Mouse (Mus musculus): Measurements from ENCODE around the gene Mob1b. TPM values are rescaled to one million over a fixed set of nuclear protein-coding genes. Genes with fewer than 3 reads are reported as not detected.
A peak's percentile ranks its signal among the peaks of the same experiment; 100 is the strongest.

Gene Mob1b
- polyA plus RNA-seq, 1 experiment from 2014 or later = 16.0 TPM

GRCm38 (mm10) chr5:88762611-88763010 lies 42.0 kb downstream of the Mob1b start:
- DNase-seq (ENCODE audit: low spot score) (no peak), ATAC-seq (replicated peaks; ENCODE audit: low FRiP score) (no peak)
- H3K4me1 ChIP-seq (replicated peaks; ENCODE audit: control insufficient read depth, insufficient read depth, low read length) = peaks cover 17% of the 10 kb centered on the region
- H3K27ac ChIP-seq (ENCODE audit: low read depth, low read length) = no peak overlapping the region
- H3K9me3 ChIP-seq (ENCODE audit: control insufficient read depth, low read length) = no peaks in the 10 kb centered on the region
- H3K9ac ChIP-seq (ENCODE audit: low read depth, low read length) = no peak overlapping the region
- no peaks in the 10 kb centered on the region for H3K27me3 ChIP-seq (replicated peaks; ENCODE audit: control insufficient read depth, insufficient read depth, low read length)
- no peak overlapping the region for H3K4me3 ChIP-seq (ENCODE audit: low read depth, low read length)
- H3K36me3 ChIP-seq (ENCODE audit: control insufficient read depth, insufficient read depth, low read length) = no peaks in the 10 kb centered on the region
- no peak overlapping the region for H3K4me2 ChIP-seq
- WGBS = 83% methylated on average over 5 of the region's 5 CpGs

GRCm38 (mm10) chr5:88764430-88764986 lies 43.9 kb downstream of the Mob1b start:
- no peak overlapping the region for H3K27ac ChIP-seq (ENCODE audit: low read depth, low read length)
- no peak overlapping the region; the same call in 1 of the 2 replicates for H3K9ac ChIP-seq (ENCODE audit: low read depth, low read length)
- H3K4me1 ChIP-seq (replicated peaks; ENCODE audit: control insufficient read depth, insufficient read depth, low read length) = peaks cover 29% of the 10 kb centered on the region
- ATAC-seq (replicated peaks; ENCODE audit: low FRiP score) (peak; percentile 55), DNase-seq (ENCODE audit: low spot score) (no peak)
- H3K36me3 ChIP-seq (ENCODE audit: control insufficient read depth, insufficient read depth, low read length) = peaks cover 4% of the 10 kb centered on the region; the same call in 1 of the 2 replicates
- under 1% methylated on average over 23 of the region's 23 CpGs for WGBS
- peak overlapping the region; percentile 60 for H3K4me2 ChIP-seq
- no peaks in the 10 kb centered on the region for H3K9me3 ChIP-seq (ENCODE audit: control insufficient read depth, low read length)
- peak overlapping the region; percentile 71 for H3K4me3 ChIP-seq (ENCODE audit: low read depth, low read length)
- no peaks in the 10 kb centered on the region for H3K27me3 ChIP-seq (replicated peaks; ENCODE audit: control insufficient read depth, insufficient read depth, low read length)

GRCm38 (mm10) chr5:88764987-88765481 lies 44.4 kb downstream of the Mob1b start, which contains the start of gene Dck:
Gene Dck (plus strand): TSS chr5:88764996.
- Histone ChIP-seq H3K9ac (ENCODE audit: low read depth, low read length) (peak within 1 kb of the TSS; percentile 86), H3K4me1 (replicated peaks; ENCODE audit: control insufficient read depth, insufficient read depth, low read length) (peaks cover 29% of the 10 kb centered on the region), H3K27ac (ENCODE audit: low read depth, low read length) (peak within 1 kb of the TSS; percentile 83), H3K9me3 (ENCODE audit: control insufficient read depth, low read length) (no peaks in the 10 kb centered on the region), H3K4me3 (ENCODE audit: low read depth, low read length) (peak within 1 kb of the TSS; percentile 71), H3K36me3 (ENCODE audit: control insufficient read depth, insufficient read depth, low read length) (peaks cover 6% of the 10 kb centered on the region; the same call in 1 of the 2 replicates), H3K27me3 (replicated peaks; ENCODE audit: control insufficient read depth, insufficient read depth, low read length) (no peaks in the 10 kb centered on the region), H3K4me2 (peak within 1 kb of the TSS; percentile 69)
- WGBS = under 1% methylated on average over 50 of the region's 51 CpGs
- DNase-seq (ENCODE audit: low spot score) (peak; percentile 100), ATAC-seq (replicated peaks; ENCODE audit: low FRiP score) (peak; percentile 99)

GRCm38 (mm10) chr5:88765587-88765986 lies 44.9 kb downstream of the Mob1b start:
- Histone ChIP-seq H3K27ac (ENCODE audit: low read depth, low read length) (peak overlapping the region; percentile 83), H3K4me1 (replicated peaks; ENCODE audit: control insufficient read depth, insufficient read depth, low read length) (peaks cover 29% of the 10 kb centered on the region), H3K9me3 (ENCODE audit: control insufficient read depth, low read length) (no peaks in the 10 kb centered on the region), H3K4me3 (ENCODE audit: low read depth, low read length) (peak overlapping the region; percentile 71), H3K9ac (ENCODE audit: low read depth, low read length) (peak overlapping the region; percentile 86), H3K27me3 (replicated peaks; ENCODE audit: control insufficient read depth, insufficient read depth, low read length) (no peaks in the 10 kb centered on the region), H3K4me2 (peak overlapping the region; percentile 69), H3K36me3 (ENCODE audit: control insufficient read depth, insufficient read depth, low read length) (peaks cover 8% of the 10 kb centered on the region; the same call in 1 of the 2 replicates)
- 13% methylated on average over 6 of the region's 6 CpGs for WGBS
- ATAC-seq (replicated peaks; ENCODE audit: low FRiP score) (no peak), DNase-seq (ENCODE audit: low spot score) (no peak)

GRCm38 (mm10) chr5:88766121-88766520 lies 45.5 kb downstream of the Mob1b start:
- Histone ChIP-seq H3K27me3 (replicated peaks; ENCODE audit: control insufficient read depth, insufficient read depth, low read length) (no peaks in the 10 kb centered on the region), H3K4me1 (replicated peaks; ENCODE audit: control insufficient read depth, insufficient read depth, low read length) (peaks cover 29% of the 10 kb centered on the region), H3K9ac (ENCODE audit: low read depth, low read length) (peak overlapping the region; percentile 86), H3K9me3 (ENCODE audit: control insufficient read depth, low read length) (no peaks in the 10 kb centered on the region), H3K4me2 (peak overlapping the region; percentile 69), H3K36me3 (ENCODE audit: control insufficient read depth, insufficient read depth, low read length) (peaks cover 10% of the 10 kb centered on the region; the same call in 1 of the 2 replicates), H3K27ac (ENCODE audit: low read depth, low read length) (no peak overlapping the region), H3K4me3 (ENCODE audit: low read depth, low read length) (peak overlapping the region; percentile 71)
- ATAC-seq (replicated peaks; ENCODE audit: low FRiP score) = no peak
- WGBS = 57% methylated on average over 6 of the region's 6 CpGs
- no peak for DNase-seq (ENCODE audit: low spot score)

- peak overlapping the region; percentile 86 for H3K9ac ChIP-seq (ENCODE audit: low read depth, low read length)
- H3K9me3 ChIP-seq (ENCODE audit: control insufficient read depth, low read length) = no peaks in the 10 kb centered on the region
- peaks cover 13% of the 10 kb centered on the region; the same call in 1 of the 2 replicates for H3K36me3 ChIP-seq (ENCODE audit: control insufficient read depth, insufficient read depth, low read length)
- DNase-seq (ENCODE audit: low spot score) (no peak), ATAC-seq (replicated peaks; ENCODE audit: low FRiP score) (no peak)
- H3K27ac ChIP-seq (ENCODE audit: low read depth, low read length) = no peak overlapping the region
- H3K4me3 ChIP-seq (ENCODE audit: low read depth, low read length) = peak overlapping the region; percentile 71
- 74% methylated on average over 5 of the region's 5 CpGs for WGBS
- H3K4me2 ChIP-seq = peak overlapping the region; percentile 69
- H3K4me1 ChIP-seq (replicated peaks; ENCODE audit: control insufficient read depth, insufficient read depth, low read length) = peaks cover 29% of the 10 kb centered on the region
- no peaks in the 10 kb centered on the region for H3K27me3 ChIP-seq (replicated peaks; ENCODE audit: control insufficient read depth, insufficient read depth, low read length)
Measured at GRCm38 (mm10) chr5:88766863-88767262, 46.2 kb downstream of the Mob1b start.

GRCm38 (mm10) chr5:88768201-88768600 lies 47.5 kb downstream of the Mob1b start:
- H3K4me1 ChIP-seq (replicated peaks; ENCODE audit: control insufficient read depth, insufficient read depth, low read length) = peaks cover 29% of the 10 kb centered on the region
- H3K36me3 ChIP-seq (ENCODE audit: control insufficient read depth, insufficient read depth, low read length) = peaks cover 21% of the 10 kb centered on the region
- 50% methylated on average over 6 of the region's 6 CpGs for WGBS
- no peaks in the 10 kb centered on the region for H3K27me3 ChIP-seq (replicated peaks; ENCODE audit: control insufficient read depth, insufficient read depth, low read length)
- no peak for DNase-seq (ENCODE audit: low spot score)
- ATAC-seq (replicated peaks; ENCODE audit: low FRiP score) = peak; percentile 24
- H3K27ac ChIP-seq (ENCODE audit: low read depth, low read length) = peak overlapping the region; percentile 74
- no peaks in the 10 kb centered on the region for H3K9me3 ChIP-seq (ENCODE audit: control insufficient read depth, low read length)
- peak overlapping the region; percentile 29 for H3K4me3 ChIP-seq (ENCODE audit: low read depth, low read length)
- H3K9ac ChIP-seq (ENCODE audit: low read depth, low read length) = no peak overlapping the region
- H3K4me2 ChIP-seq = peak overlapping the region; percentile 69

GRCm38 (mm10) chr5:88782072-88782765 lies 61.6 kb downstream of the Mob1b start:
- Histone ChIP-seq H3K27me3 (replicated peaks; ENCODE audit: control insufficient read depth, insufficient read depth, low read length) (no peaks in the 10 kb centered on the region), H3K9ac (ENCODE audit: low read depth, low read length) (no peak overlapping the region), H3K36me3 (ENCODE audit: control insufficient read depth, insufficient read depth, low read length) (peaks cover 27% of the 10 kb centered on the region; the same call in 1 of the 2 replicates), H3K4me3 (ENCODE audit: low read depth, low read length) (no peak overlapping the region), H3K27ac (ENCODE audit: low read depth, low read length) (no peak overlapping the region), H3K9me3 (ENCODE audit: control insufficient read depth, low read length) (no peaks in the 10 kb centered on the region), H3K4me2 (no peak overlapping the region), H3K4me1 (replicated peaks; ENCODE audit: control insufficient read depth, insufficient read depth, low read length) (no peaks in the 10 kb centered on the region)
- no peak for DNase-seq (ENCODE audit: low spot score)
- ATAC-seq (replicated peaks; ENCODE audit: low FRiP score) = no peak
- WGBS = 68% methylated on average over 7 of the region's 7 CpGs
